Mouse (Mus musculus) neutrophil, adult 5-6 weeks (primary cell): ENCODE measurements around the gene Eci1. TPM values are rescaled to one million over a fixed set of nuclear protein-coding genes. Genes with fewer than 3 reads are reported as not detected.

Experiments
- ATAC-seq: fragments of 151-379, 151-347 bp; 2 replicates; pipeline ENCODE4 v1.8.0; 2017; ENCODE audit warnings: mild to moderate bottlenecking, moderate TSS enrichment; ENCODE audit not compliant: insufficient number of reproducible peaks, poor library complexity, low FRiP score, severe bottlenecking; ENCODE audit errors: extremely low read depth
- total RNA-seq: library from RNA; stranded (forward); fragments of 200-1000 nt; gene quantifications from 2 replicates; pipeline ENCODE4 v1.2.3, GENCODE M21; 2017

Gene Eci1
- total RNA-seq, 1 experiment from 2014 or later, result 17.2 TPM

DNA sequence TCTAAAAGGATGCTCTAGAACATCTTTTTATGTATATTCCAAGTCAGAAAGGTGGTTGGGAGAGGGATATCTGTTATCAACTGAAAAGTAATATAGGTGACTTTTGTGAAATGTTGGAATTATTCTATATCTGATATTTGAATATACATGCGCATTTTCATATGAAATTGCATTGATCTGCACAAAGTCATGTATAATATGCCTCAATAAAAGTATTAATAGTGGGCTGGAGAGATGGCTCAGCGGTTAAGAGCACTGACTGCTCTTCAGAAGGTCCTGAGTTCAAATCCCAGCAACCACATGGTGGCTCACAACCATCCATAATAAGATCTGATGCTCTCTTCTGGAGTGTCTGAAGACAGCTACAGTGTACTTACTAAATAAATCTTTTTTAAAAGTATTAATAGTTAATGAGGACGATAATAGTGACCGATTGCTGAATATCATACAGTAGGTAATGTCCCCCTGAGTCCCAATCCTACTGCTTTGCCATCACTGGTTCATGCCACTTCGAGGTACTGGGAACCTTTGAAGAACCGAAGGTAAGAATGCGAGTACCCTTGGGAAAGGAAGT is 43.0 kb downstream of the Eci1 start:
- ATAC-seq, result no peak

DNA sequence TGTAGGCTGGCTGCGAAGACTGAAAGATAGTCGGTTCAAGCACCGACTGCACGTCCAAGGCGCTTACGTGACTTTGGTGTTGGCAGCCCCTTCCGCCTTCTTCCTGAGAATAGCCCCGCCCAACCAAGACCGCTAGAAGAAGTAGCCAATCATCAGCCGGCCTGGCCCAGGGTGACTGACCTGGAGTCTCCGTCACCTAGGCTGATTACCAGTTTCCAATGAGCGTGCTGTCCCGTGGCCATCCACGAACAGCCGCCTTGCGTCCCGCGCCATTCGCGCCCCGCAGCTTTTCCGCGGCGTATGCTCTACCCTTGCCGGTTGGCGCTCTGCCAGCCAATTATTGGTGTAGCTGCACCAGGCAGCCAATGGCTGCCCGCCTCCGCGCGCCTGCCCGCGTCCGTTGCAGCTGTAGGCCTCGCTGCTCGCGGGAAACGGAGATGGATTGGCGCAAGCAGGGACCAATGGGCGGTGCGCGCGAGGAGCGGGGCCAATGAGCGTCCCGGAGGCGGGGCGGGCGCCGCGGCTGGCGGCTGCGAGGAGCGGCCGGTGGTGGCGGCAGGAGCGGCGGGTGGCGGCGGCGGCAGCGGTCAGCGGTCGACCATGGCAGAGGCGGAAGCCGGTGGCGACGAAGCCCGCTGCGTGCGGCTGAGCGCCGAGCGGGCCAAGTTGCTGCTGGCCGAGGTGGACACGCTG is 43.6 kb downstream of the Eci1 start, which contains the start of the genes E4f1 and Pgp:
E4f1 (minus strand) TSS at position 404 of the 693 bp plus-strand sequence.
Pgp (plus strand) TSS at position 483 of the 693 bp plus-strand sequence.
- peak; percentile 92 for ATAC-seq

DNA sequence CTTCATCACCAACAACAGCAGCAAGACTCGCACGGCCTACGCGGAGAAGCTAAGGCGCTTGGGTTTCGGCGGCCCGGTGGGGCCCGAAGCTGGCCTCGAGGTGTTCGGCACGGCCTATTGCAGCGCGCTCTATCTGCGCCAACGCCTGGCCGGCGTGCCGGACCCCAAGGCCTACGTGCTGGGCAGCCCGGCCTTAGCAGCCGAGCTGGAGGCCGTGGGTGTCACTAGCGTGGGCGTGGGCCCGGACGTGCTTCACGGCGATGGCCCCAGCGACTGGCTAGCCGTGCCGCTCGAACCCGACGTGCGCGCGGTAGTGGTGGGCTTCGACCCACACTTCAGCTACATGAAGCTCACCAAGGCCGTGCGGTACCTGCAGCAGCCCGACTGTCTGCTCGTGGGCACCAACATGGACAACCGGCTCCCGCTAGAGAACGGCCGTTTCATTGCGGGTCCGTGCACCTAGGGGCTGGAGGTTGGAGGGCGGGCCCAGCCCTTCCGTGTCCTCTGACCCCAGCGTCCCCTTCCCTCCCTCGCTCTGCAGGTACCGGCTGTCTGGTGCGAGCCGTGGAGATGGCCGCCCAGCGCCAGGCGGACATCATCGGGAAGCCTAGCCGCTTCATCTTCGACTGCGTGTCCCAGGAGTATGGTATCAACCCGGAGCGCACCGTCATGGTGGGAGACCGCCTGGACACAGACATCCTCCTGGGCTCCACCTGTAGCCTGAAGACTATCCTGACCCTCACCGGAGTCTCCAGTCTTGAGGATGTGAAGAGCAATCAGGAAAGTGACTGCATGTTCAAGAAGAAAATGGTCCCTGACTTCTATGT is 44.5 kb downstream of the Eci1 start:
- no peak for ATAC-seq

DNA sequence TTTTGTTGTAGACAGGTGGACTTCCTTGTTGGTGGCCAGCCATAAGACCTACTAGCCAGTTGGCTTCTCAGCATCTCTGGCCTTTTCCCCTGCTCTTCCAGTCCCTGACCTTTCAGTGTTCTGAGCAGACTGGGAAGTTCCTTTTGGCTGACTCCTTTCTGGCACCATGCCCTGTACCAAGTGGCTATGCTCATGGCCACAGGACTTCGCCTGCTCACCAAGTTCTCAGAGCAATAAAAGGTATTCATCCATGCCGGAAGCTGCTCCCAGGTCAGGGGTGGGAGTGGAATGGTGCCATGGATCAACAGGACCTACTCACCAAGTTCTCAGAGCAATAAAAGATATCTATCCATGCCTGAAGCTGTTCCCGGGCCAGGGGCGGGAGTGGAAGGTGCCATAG is 46.1 kb downstream of the Eci1 start:
- ATAC-seq, result no peak

DNA sequence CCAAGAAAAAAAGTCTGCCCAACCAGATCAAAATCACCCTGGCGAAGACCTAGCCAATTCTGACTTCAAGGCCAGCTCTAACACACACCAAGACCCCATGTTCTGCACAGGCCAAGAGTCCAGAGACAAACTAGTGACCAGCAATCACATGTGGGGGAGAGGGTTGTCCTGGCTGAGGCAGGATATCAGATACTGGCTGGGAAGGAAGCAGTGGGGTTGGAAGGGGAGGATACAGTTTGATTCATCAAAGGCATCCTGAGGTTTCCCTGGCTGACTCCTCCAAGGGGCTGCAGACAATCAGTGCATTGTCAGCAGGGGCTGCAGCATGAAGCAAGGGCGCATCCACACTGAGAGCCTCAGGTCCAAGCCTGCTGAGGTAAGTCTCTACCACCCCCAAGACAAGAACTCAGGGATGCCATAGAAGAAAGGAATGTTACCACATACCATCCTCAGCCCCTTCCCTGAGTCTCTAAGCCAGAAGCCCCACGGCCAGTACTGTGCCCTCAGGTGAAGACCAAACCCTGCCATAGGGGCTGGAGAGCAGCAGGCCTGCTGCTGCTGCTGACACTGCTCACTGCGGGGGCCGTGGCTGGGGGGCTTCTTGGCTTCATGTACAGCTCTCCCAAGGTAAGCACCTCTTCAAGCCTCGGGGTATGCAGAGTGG is 47.3 kb downstream of the Eci1 start, which contains the start of gene Bricd5:
Bricd5 (plus strand) TSS at position 273 of the 664 bp plus-strand sequence.
- no peak for ATAC-seq

DNA sequence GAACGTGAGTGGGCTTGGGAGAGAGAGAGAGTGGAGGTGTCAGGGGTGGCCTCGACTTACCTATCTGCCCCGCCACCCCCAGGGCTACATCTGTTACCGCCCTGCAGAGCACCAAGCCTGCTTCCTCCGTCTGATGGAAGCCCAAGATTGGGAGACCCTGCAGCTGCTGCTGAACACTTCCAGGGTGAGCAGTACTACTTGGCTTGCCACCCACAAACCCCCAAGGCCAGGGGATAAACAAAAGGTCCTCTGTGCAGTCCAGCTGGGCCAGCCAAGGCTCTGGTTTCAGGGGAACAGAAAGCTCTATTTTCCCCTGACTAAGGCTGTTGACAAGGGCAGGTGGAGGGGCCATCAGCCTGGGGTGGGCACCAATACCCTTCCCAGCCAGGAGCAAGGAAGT is 48.1 kb downstream of the Eci1 start:
- no peak for ATAC-seq

DNA sequence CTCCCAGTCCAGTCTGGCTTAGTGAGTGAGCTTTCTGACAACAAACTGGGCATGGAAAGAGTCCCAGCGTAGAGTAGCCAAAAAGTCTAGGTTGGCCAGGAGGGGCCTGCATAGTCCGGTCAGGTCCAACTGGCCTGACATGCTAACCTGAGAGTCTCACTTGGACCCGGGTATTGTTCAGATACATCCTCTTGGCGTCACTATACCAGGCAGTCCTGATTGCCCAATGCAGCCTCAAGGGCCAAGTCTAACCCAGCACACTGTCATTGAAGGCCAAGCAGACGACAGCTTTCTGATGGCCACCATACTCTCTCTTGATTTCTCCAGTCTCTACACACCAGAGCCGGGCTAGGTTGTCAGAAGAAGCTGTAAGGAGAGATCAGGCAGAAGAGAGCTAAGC is 49.1 kb downstream of the Eci1 start:
- no peak for ATAC-seq

DNA sequence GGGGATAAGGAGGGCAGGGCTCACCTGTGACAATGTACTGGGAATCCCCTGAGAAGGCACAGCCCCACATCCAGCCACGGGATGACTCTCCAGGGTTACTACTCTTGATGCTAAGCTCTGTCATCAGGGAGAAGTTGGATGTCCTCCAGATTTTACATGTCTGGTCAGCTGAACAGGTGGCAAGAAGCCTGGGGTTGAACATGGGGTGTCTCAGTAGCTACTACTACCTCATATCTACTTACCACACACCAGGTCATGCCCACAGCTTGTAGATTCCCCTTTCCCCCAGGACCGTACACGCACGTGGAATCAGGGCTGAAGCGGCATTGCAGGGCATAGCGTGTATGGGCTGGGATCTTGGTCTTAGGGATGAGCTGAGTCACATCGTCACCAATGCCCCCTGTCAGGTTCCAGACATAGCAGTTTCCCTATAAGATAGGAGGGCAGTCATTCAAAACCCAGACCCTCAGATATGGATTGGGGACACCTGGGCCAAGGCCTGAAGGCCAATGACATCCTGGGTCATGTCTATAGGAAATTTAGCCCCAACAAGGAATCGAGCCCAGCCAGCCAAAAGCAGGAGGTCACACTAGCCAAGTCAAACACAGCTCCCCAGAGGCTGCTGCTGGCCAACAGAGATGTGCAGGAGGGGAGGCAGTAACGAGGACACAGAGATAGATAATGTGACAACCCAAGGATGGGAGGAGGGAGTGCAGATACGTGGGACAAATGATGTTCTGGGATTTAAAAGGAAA is 49.8 kb downstream of the Eci1 start:
- ATAC-seq, result no peak

DNA sequence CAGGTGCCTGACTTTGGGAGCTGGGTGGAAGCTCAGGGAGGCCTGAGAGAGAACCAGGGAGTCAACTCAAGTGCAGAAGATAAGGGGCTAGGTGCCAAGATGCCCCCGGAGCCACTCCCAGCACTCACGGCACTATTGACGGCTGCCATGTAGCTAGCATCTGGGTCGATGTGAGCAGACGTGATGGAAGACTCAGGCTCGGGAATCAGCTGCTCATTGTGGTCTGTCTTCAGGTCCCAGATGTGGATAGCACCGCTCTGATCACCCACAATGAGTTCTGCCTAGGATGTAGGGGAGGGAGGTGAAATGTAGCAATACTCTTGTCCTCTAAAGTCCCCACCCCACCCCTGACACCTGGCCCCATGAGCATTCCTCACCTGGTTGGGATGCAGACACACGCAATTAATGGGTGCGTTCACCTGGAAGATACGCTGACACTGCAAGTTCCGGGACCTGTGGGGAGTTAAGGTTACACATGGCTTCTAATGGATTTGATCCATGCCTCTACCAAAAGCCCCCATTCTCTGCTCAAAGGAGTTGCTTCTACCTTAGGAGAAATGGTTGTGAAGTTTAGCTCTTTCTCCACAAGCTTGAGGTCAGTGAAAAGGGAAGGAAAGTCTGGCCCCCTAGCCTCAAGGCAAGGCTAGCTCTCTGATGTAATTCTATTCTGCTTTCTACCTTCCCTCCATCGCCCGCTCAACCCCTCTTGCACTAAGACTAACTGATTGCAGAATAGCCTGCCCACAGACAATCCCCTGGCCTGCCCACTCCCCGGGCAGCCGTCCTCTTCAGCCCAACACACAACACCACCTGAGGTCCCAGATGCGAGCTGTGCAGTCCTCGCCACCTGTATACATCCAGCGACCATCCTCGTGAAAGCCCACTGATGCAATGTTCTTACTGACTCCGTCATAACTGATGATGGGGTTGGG is 50.9 kb downstream of the Eci1 start:
- ATAC-seq, result no peak

DNA sequence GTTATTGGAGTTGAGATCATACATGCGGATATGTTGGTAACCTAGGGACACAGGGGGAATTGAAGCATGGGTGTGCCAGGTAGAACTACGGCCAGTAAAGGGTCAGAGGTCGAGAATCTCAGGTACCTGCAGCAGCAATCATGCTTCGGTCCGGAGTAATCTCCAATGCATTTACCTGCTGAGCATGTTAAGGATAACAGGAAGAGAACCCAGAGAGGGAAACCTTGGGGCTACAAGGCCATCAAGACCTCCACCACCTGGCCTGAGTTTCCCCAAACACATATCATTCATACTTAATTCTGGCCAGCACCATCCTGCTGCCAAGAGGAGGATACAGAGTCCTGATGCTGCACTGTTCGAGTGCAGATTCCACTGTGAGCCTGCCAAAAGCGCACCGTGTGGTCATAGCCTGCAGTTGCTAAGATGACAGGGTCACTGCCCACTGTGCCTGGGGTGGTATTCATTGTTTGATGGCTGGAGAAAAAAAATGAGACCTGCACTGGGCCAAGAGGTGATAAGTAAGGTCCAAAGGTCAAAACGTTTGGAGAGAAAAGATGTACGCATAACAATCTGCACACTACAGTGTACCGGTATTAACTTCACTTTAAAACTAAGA is 51.7 kb downstream of the Eci1 start:
- ATAC-seq, result no peak

DNA sequence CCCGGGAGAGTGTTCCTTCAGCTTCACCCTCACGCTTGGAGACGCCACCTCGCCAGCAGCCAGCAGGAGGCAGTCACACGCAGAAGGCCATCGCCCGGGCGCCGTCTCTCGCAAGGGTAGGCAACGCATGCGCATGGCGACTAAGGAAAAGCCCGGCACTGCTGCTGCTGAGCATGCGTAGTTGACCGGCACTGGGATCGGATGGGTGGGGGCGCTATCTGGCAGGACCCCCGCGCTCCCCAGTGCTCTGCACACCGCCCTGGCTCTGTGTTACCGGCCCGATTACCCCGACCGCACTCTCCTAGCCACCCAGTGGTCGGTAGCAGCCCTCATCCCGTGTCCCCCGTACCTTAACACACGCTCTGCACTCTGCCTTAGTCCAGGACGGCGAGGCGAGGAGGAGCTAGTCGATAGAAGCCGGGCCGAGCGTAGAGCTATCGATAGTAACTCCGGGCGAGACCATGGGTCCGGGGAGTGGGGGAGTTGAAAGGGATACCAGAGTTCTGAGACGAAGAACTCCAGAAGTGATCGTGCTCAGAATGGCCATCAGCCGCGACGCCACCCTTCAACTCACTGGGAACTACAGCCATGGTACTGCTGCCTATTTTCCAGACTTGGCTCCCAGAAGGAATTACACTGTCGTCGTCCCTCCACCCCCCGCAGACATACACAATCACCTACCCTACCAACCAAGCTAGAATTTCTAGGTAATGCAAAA is 52.4 kb downstream of the Eci1 start, which contains the start of gene Mlst8:
Mlst8 (minus strand) TSS at position 416 of the 718 bp plus-strand sequence.
- peak; percentile 89 for ATAC-seq

DNA sequence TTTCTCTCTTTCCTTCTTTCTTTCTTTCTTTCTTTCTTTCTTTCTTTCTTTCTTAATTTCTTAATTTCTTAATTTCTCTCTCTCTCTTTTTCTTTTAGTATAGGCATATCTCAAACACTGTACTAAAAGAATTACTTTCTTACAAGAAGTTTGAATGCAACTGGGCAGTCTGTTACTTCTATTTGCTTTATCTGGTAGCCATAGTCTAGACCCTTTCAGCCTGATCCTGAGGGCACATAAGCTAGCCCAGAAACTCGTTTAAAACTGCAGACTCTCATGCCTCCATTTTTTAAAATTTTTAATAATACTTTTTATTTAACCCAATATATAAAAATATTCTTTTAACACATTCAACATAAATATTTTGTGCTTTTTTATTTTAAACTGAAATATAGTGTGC is 53.0 kb downstream of the Eci1 start:
- no peak for ATAC-seq

DNA sequence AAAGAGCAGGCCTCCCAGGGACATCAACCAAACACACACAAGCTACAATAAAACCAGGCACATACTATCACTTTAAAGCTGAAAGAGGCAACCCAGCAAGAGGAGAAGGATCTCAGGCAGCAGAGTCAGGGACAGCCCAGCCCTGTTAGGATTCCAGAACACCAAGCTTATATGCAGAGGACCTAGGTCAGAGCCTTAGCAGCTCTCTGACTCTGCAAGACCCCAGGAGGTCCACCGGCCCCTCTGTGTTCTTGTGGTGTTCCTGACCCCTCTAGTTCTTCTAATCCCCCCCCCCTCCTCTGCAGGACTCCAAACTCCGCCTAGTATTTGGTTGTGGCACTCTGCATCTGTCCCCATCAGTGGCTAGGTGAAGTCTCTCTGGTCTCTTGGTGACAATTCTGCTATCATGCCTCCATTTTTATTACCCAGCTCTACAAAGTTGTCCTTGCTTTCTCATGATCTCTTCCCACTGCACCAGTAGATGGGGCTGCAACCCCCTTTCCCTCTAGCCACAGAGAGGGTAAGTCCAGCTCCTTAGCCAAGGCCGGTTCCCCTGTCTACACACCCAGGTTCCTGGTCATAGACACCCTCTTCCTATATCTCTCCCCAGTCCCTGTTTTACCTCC is 53.9 kb downstream of the Eci1 start:
- ATAC-seq, result no peak

DNA sequence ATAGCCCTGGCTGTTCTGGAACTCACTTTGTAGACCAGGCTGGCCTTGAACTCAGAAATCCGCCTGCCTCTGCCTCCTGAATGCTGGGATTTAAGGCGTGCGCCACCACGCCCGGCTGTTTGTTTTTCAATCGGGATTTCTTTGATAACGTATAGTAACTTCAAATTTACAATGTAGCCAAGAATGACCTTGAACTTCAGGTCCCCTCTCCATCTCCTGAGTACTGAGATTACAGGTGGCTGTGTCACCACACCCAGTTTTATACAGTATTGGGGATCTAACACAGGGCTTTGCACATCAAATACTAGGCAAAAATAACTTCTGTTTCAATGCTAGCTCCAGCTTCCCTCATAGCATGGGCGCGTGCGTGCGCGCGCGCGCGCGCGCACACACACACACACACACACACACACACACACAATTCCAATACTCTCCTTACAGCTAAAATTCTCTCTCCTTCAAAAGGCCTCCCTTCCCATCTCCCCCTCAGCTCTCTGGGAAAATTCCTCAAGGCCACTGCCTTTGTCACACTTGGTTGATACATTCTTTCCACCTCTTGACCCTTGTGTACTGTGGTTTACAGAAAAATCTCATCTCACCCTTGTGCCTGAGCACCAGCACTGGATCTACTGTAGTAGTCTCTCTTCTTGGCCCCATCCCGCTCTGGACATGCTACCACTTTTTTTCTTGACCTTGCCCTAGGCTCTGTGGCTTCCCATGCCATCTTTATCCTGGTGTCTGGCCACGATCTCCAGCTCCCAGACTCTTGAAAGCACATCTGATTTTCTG is 54.8 kb downstream of the Eci1 start:
- ATAC-seq, result no peak

DNA sequence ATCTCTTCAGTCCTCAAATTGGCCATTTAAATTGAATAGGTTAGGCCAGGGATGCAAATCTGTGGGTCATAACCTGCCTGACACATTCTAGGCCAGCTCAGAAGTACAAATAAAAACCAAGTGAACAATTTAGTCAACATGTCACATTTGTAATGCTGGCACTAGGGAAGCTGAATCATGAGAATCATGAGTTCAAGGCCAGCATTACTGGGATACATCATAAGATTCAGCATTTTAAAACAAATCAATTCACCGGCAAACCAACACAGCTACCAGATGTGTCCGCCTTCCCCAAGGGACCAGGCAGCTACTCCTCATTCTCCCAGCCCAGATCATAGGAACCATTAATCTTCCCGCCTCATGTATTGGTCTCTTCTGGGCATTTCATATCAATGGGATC is 57.1 kb downstream of the Eci1 start:
- no peak for ATAC-seq
